Mouse (Mus musculus) retina, embryonic 14.5 days (tissue): ENCODE measurements at regions not wholly inside any gene's neighbourhood (a gene's known extent, or its start where the extent isn't known, plus 50 kb on each side); places are given as distances from the start of the nearest gene placed in this dataset.

Source experiments
- DNase-seq: peaks from one replicate; pipeline ENCODE4 v3.0.0-alpha.2; 2015; ENCODE audit warnings: low spot score

DNA sequence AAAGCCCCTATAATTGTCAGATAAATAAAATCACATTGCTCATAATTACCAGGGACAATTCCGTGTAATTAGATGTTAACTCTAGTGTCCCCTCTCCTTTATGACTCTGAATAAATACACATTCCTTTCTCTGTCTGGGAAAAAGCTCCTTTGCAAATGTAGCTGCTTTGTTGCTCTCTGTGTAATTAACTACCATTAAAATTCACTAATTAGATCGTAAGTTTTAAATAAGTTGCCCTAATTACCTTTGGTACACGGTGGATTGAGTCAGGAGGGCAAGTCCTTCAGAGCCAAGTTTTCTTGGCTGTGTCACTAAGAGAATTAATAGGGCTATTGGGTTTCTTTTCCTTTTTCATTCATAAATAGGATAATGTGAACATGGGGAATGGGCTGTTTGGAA is 834.7 kb downstream of the Tlr4 start:
- peak; percentile 45 for DNase-seq

DNA sequence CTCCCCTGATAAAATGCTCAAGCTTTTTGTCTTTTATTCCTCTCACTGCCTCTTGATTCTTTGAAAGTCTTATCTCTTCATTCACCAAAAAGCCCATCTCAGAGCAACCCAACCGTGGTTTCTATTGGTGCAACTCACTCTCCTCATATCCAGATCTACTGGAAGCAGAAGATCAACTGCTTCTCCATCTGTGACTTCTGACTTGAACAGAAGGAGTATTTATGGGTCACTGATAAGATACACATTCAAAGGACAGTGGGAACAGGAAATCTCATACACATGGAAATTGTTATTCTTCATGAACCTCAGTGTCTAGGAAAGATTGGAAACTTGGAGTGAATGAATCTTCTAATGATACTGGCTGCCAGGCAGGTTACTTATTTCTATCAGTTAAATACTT is 846.6 kb downstream of the Tlr4 start:
- no peak for DNase-seq

DNA sequence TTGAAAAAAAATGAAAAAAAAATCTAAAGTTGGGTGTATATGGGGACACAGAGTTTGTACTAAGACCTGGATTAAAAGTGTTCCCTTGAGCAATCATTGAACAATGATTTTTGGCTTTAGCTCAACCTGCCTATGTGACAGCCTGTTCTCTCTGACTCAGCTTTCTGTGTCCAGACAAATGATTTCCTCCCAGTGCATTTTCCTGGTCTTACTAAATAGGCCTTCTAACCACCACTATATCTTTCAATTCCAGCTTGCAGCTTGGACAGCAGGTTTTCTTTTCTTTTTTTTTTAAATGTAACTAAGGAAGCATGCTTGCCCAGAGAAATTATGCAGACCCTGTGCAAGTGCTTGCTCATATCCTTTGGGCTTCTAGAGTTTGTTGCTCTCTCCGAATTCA is 850.2 kb downstream of the Tlr4 start:
- no peak for DNase-seq

GRCm38 (mm10) chr4:67698438-67698837 is 871.1 kb downstream of the Tlr4 start:
- no peak for DNase-seq
